Mouse (Mus musculus) left cerebral cortex, adult 6 months (tissue): ENCODE measurements around the gene Tmprss11e. TPM values are rescaled to one million over a fixed set of nuclear protein-coding genes. Genes with fewer than 3 reads are reported as not detected.

Source experiments
- long read RNA-seq, 2 experiments: library from polyadenylated mRNA; unstranded; transcript quantifications; one replicate each; pipeline ENCODE4 v2.0.0; 2019 to 2020
- polyA plus RNA-seq: library from polyadenylated mRNA; unstranded; fragments of <200 nt; fragmentation: Nextera tagmentation; gene quantifications from 2 replicates; pipeline ENCODE4 v1.2.3, GENCODE M21; 2021

Gene Tmprss11e
- not detected in 2 replicates for polyA plus RNA-seq
- long read RNA-seq, experiment 1: 0 reads
- long read RNA-seq, experiment 2: 0 reads

DNA sequence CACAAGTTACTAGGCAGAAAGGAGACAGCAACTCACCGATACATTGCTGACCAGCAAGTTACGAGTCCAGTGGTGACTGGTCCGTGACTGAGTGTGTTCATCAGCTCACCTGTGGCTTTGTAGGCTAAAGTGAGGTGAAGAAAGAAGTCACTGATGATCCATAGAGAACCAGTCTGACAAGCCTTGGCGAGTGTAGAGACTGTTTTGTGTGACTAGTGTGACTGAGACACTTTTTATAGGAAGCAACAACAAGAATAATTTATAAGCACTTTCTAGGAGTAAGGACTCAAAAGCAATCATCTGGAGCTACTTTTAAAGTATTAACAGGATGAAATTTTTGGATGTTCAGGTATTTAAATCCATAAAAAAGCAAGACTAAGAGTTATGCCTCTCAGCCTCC lies at the start of gene Tmprss11e:
Tmprss11e (minus strand) TSS at position 101 of the 400 bp plus-strand sequence.

GRCm38 (mm10) chr5:86676262-86676661 lies 69.4 kb downstream of the Tmprss11e start, which contains the start of gene Tmprss11b:
Tmprss11b (minus strand) TSS chr5:86676362.

Other genes starting within 250 kb of the Tmprss11e start
- not detected in 2 replicates for gene Tmprss11g, start 227.2 kb downstream of the Tmprss11e start, polyA plus RNA-seq
- not detected in 2 replicates for gene Tmprss11f, start 113.4 kb downstream of the Tmprss11e start, polyA plus RNA-seq
- gene Tmprss11b, start 69.5 kb downstream of the Tmprss11e start, polyA plus RNA-seq: not detected in 2 replicates
- 12.6 and 18.5 TPM in 2 replicates for gene Ythdc1, start 58.4 kb upstream of the Tmprss11e start, polyA plus RNA-seq
- gene Ugt2b34, start 161.1 kb upstream of the Tmprss11e start, polyA plus RNA-seq: not detected in 2 replicates
- gene Ugt2b1, start 180.7 kb upstream of the Tmprss11e start, polyA plus RNA-seq: not detected in 2 replicates